In the genomic region with DNA sequence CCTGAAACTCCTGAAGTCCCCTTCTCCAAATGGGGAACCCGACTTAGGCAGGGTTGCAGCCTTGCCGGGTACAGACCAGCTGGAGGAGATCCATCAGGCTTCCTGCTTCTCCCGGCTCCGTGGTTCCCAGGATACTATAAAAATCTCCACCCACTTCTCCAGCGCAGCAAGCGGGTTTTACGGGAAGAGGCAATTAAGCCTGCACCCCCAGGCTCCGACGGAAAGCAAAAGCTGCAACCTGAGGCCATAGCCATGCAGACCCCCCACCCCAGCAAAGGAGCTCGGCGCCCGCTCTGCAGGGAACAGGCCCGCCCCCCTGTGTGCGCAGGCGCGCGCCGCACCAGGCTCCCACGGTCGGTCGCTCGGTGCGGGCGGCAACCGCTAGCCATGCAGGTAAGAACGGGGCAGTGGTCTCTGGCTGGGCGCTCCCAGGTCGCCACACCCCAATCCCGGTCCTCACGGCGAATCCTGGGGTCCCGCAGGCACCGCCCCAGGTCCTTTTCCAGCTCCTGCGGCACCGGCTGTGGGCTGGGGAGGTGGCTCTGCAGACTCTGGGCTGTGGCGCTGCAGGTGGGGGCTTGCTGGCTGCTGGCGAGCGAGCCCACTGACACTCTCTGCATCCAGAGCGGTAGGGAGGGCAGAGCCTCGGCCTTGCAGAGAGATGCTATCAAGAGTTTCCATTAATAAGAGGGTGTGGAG, we compare ENCODE assay signal across 7 mouse cellular contexts. TPM values are rescaled to one million over a fixed set of nuclear protein-coding genes. Genes with fewer than 3 reads are reported as not detected.
DNase-seq lines count a peak whose midpoint lies in the region; ATAC-seq lines count a peak whose summit lies in the region.

A gene (plus strand): TSS at position 325 of the 699 bp plus-strand sequence.

- DNase-seq in urinary bladder, postnatal 25 days (ENCODE audit: low spot score): peak; percentile 18
- DNase-seq in urinary bladder, adult 2 months (ENCODE audit: low spot score): no peak
- DNase-seq in cerebellum, postnatal 36 days: peak; percentile 54 to 55
- peak in 1 of 2 experiments; percentile 50 for DNase-seq in layer of hippocampus, adult 8-10 months (ENCODE audit: low spot score in 2 of 2)

- peaks cover 13% of the 10 kb centered on the region for H3K4me1 ChIP-seq in heart, embryonic 12.5 days (replicated peaks)
- H3K4me1 ChIP-seq in megakaryocyte, embryonic 14.5 days: peaks cover 21% of the 10 kb centered on the region
- H3K4me1 ChIP-seq in stomach, embryonic 15.5 days: peaks cover 12% of the 10 kb centered on the region

- 0 out of 2 replicates have a peak, but pooled peaks have one; percentile 27 for ATAC-seq in heart, embryonic 12.5 days (ENCODE audit: insufficient number of reproducible peaks, low FRiP score)
- peak; percentile 29; the same call in 1 of the 2 replicates for ATAC-seq in stomach, embryonic 15.5 days (ENCODE audit: insufficient read depth, low FRiP score, low read depth)

- no peak within 1 kb of the TSS for H3K27ac ChIP-seq in heart, embryonic 12.5 days (ENCODE audit: poor library complexity, severe bottlenecking)
- no peak within 1 kb of the TSS for H3K27ac ChIP-seq in stomach, embryonic 15.5 days

- H3K36me3 ChIP-seq in heart, embryonic 12.5 days: peaks cover 26% of the 10 kb centered on the region
- peaks cover 31% of the 10 kb centered on the region for H3K36me3 ChIP-seq in megakaryocyte, embryonic 14.5 days (replicated peaks; ENCODE audit: low read length)
- H3K36me3 ChIP-seq in stomach, embryonic 15.5 days: peaks cover 16% of the 10 kb centered on the region; the same call in 1 of the 2 replicates

- peaks cover 25% of the 10 kb centered on the region for H3K27me3 ChIP-seq in heart, embryonic 12.5 days (replicated peaks)
- H3K27me3 ChIP-seq in megakaryocyte, embryonic 14.5 days (replicated peaks): peaks cover 41% of the 10 kb centered on the region
- H3K27me3 ChIP-seq in stomach, embryonic 15.5 days (replicated peaks): no peaks in the 10 kb centered on the region; the same call in 1 of the 2 replicates

- H3K4me2 ChIP-seq in heart, embryonic 12.5 days: peak within 1 kb of the TSS; percentile 98
- peak within 1 kb of the TSS; percentile 98 for H3K4me2 ChIP-seq in stomach, embryonic 15.5 days

- under 1% methylated on average over 40 of the region's 40 CpGs for WGBS in heart, embryonic 12.5 days
- WGBS in stomach, embryonic 15.5 days: under 1% methylated on average over 40 of the region's 40 CpGs

- peak within 1 kb of the TSS; percentile 73 for H3K9ac ChIP-seq in heart, embryonic 12.5 days
- peak within 1 kb of the TSS; percentile 10; the same call in 1 of the 2 replicates for H3K9ac ChIP-seq in stomach, embryonic 15.5 days

- H3K4me3 ChIP-seq in heart, embryonic 12.5 days: peak within 1 kb of the TSS; percentile 74
- H3K4me3 ChIP-seq in megakaryocyte, embryonic 14.5 days (replicated peaks): peak within 1 kb of the TSS; percentile 91
- peak within 1 kb of the TSS; percentile 51 for H3K4me3 ChIP-seq in stomach, embryonic 15.5 days (replicated peaks)

- no peaks in the 10 kb centered on the region for H3K9me3 ChIP-seq in heart, embryonic 12.5 days (replicated peaks)
- H3K9me3 ChIP-seq in megakaryocyte, embryonic 14.5 days: no peaks in the 10 kb centered on the region
- H3K9me3 ChIP-seq in stomach, embryonic 15.5 days: no peaks in the 10 kb centered on the region

RNA-seq across cellular contexts. Expression of the gene that starts here (rescaled TPM):
- 0.37 and 0.54 TPM in 2 replicates for polyA plus RNA-seq in urinary bladder, adult 2 months (2012; rRNA removed)
- polyA plus RNA-seq in heart, embryonic 12.5 days (2016; fragmentation: Nextera tagmentation; extraction: Ambion mirVana): 0.05 TPM in 1 of 2 replicates, not detected in the other
- total RNA-seq in layer of hippocampus, adult 8-10 months (2022): 10 to 100 TPM; 10.9 to 18.5 (median 12.1) TPM
- polyA plus RNA-seq in megakaryocyte, embryonic 14.5 days (2012; ENCODE audit: insufficient read depth, low replicate concordance): 0.51 TPM in 1 of 2 replicates, not detected in the other
- 0.18 and 0.19 TPM in 2 replicates for polyA plus RNA-seq in stomach, embryonic 15.5 days (2015; fragmentation: Nextera tagmentation; extraction: Ambion mirVana)

Comparison
In these comparisons a context has a peak if more than half of its experiments do, and no peak if none do; other contexts are left out.
1. Peak in ATAC-seq, H3K4me3 ChIP-seq, H3K9ac ChIP-seq and H3K4me2 ChIP-seq in heart, embryonic 12.5 days; RNA of the gene not detected or under 1 TPM.
2. Peak in ATAC-seq, H3K4me3 ChIP-seq, H3K9ac ChIP-seq and H3K4me2 ChIP-seq in stomach, embryonic 15.5 days; RNA of the gene not detected or under 1 TPM.